Mouse (Mus musculus) urinary bladder, postnatal 10 days (tissue): ENCODE measurements around the gene Dbndd2.
A peak's percentile ranks its signal among the peaks of the same experiment; 100 is the strongest.

Experiments used
- DNase-seq: peaks from one replicate; pipeline ENCODE4 v3.0.0; 2022; ENCODE audit warnings: low spot score

The Dbndd2 gene

GRCm38 (mm10) chr2:164453887-164454500, 31.9 kb upstream of the Dbndd2 start:
- DNase-seq: no peak

- DNase-seq: no peak
Measured at GRCm38 (mm10) chr2:164454846-164455245, 31.1 kb upstream of the Dbndd2 start.

- no peak for DNase-seq
Measured at GRCm38 (mm10) chr2:164455421-164456190, 30.3 kb upstream of the Dbndd2 start.

- no peak for DNase-seq
Measured at GRCm38 (mm10) chr2:164456413-164456812, 29.5 kb upstream of the Dbndd2 start.

- DNase-seq: no peak
Measured at GRCm38 (mm10) chr2:164456864-164457300, 29.0 kb upstream of the Dbndd2 start, which contains the start of gene Sys1. Gene Sys1, plus strand, starts transcription at chr2:164456964.

GRCm38 (mm10) chr2:164457942-164458341, 28.0 kb upstream of the Dbndd2 start:
- no peak for DNase-seq

- no peak for DNase-seq
Measured at GRCm38 (mm10) chr2:164458535-164458934, 27.4 kb upstream of the Dbndd2 start.

GRCm38 (mm10) chr2:164460745-164461551, 25.0 kb upstream of the Dbndd2 start, which contains the start of gene Gm20458:
Gene Gm20458, plus strand, starts transcription at chr2:164460967.
- peak; percentile 79 for DNase-seq

GRCm38 (mm10) chr2:164465161-164465560, 20.7 kb upstream of the Dbndd2 start:
- DNase-seq: no peak

GRCm38 (mm10) chr2:164466787-164467186, 19.1 kb upstream of the Dbndd2 start:
- DNase-seq: no peak

GRCm38 (mm10) chr2:164470254-164470653, 15.7 kb upstream of the Dbndd2 start:
- DNase-seq: no peak

GRCm38 (mm10) chr2:164473624-164474023, 12.3 kb upstream of the Dbndd2 start, which contains the start of gene Trp53tg5:
Gene Trp53tg5, minus strand, starts transcription at chr2:164473724.
- no peak for DNase-seq

GRCm38 (mm10) chr2:164486258-164487114, 580 bp downstream of the Dbndd2 start:
- DNase-seq: no peak

GRCm38 (mm10) chr2:164487115-164487527, 1.2 kb downstream of the Dbndd2 start:
- no peak for DNase-seq

GRCm38 (mm10) chr2:164487812-164488211, 1.9 kb downstream of the Dbndd2 start:
- DNase-seq: no peak

- DNase-seq: no peak
Measured at GRCm38 (mm10) chr2:164494126-164494525, 8.2 kb downstream of the Dbndd2 start.

GRCm38 (mm10) chr2:164496331-164496730, 10.4 kb downstream of the Dbndd2 start:
- no peak for DNase-seq

GRCm38 (mm10) chr2:164496847-164497690, 11.2 kb downstream of the Dbndd2 start, which contains the start of gene Pigt:
Gene Pigt, plus strand, starts transcription at chr2:164497520.
- DNase-seq: peak; percentile 57

- DNase-seq: no peak
Measured at GRCm38 (mm10) chr2:164497691-164498268, 11.9 kb downstream of the Dbndd2 start.

GRCm38 (mm10) chr2:164499317-164499716, 13.4 kb downstream of the Dbndd2 start:
- DNase-seq: no peak
